Mouse (Mus musculus): Measurements from ENCODE around the gene Cdkal1.

DNA sequence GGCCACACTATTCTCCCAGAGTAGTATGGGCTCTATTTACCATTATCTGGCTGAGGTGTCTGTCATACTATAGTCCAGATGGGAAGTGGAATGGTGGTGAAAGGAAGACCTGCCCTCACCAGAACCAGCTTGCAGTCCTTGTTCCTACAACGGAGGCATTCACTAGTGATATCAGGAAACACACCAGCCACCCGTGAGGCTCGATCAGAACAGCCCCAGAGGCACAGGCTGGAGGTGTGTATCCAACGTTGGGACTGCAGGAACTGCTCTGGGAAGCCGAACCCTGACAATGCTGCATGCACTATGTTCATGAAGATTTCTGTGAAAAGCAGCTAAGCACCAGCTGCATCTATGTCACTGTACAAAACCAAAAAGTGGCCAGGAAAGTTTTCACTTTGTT is 321.9 kb downstream of the Cdkal1 start:
- TF ChIP-seq CTCF (IDR thresholded peaks at IDR 0.05; ENCODE audit: extremely low read depth, insufficient read length, insufficient replicate concordance, low read depth, low read length) = no peak
- TF ChIP-seq POLR2A (IDR thresholded peaks at IDR 0.05; ENCODE audit: low read depth, low read length) = no peak

All from small intestine, adult 2 months (tissue).